Mouse (Mus musculus) spleen, adult 2 months (tissue): ENCODE measurements around the gene Trh. TPM values are rescaled to one million over a fixed set of nuclear protein-coding genes. Genes with fewer than 3 reads are reported as not detected.
A peak's percentile ranks its signal among the peaks of the same experiment; 100 is the strongest.

Experiments
- DNase-seq, 2 experiments: peaks; one replicate each; pipeline versions ENCODE4 v3.0.0 to v3.0.0-alpha.2; 2012 to 2021; ENCODE audit warnings: low spot score in 2 of 2, low read depth in 1 of 2
- H3K27ac ChIP-seq: fragments of 200-500 bp; 2 replicates; pipeline ENCODE4 v1.5.1; 2012; ENCODE audit warnings: low read length, inconsistent platforms; ENCODE audit not compliant: insufficient read depth
- H3K27me3 ChIP-seq: fragments of 200-500 bp; 2 replicates; pipeline ENCODE4 v1.6.1; 2012; ENCODE audit warnings: mild to moderate bottlenecking, moderate library complexity, low read length, inconsistent platforms; ENCODE audit not compliant: control insufficient read depth, insufficient read depth
- H3K36me3 ChIP-seq: fragments of 200-500 bp; 2 replicates; pipeline ENCODE4 v1.6.1; 2012; ENCODE audit warnings: mild to moderate bottlenecking, low read length, inconsistent platforms; ENCODE audit not compliant: control insufficient read depth, insufficient read depth
- H3K4me1 ChIP-seq: fragments of 200-500 bp; 2 replicates; pipeline ENCODE4 v1.6.1; 2011; ENCODE audit warnings: inconsistent platforms; ENCODE audit not compliant: control insufficient read depth, insufficient read depth, insufficient read length
- H3K4me3 ChIP-seq: fragments of 200-500 bp; 2 replicates; pipeline ENCODE4 v1.5.1; 2011; ENCODE audit warnings: mild to moderate bottlenecking, inconsistent platforms; ENCODE audit not compliant: insufficient read depth, insufficient read length; ENCODE audit errors: extremely low read depth
- CTCF ChIP-seq: fragments of 200-500 bp; IDR thresholded peaks from 2 replicates; pipeline ENCODE4 v1.5.1; 2011; ENCODE audit warnings: mild to moderate bottlenecking, inconsistent platforms; ENCODE audit not compliant: insufficient read depth, insufficient read length, insufficient replicate concordance; ENCODE audit errors: extremely low read depth
- POLR2A ChIP-seq: fragments of 200-500 bp; IDR thresholded peaks from 2 replicates; pipeline ENCODE4 v1.6.1; 2011; ENCODE audit warnings: low read depth, low read length, inconsistent platforms
- WGBS: fragments of 180-500 bp; shearing (Covaris S2); methylation state at CpG from one replicate; pipeline ENCODE4 v1.1.7; 2018; 5-methylcytosine and 5-hydroxymethylcytosine counted together
- polyA plus RNA-seq: library from polyadenylated mRNA; depleted of rRNA; stranded (reverse); fragments of >200 nt; gene quantifications from 2 replicates; pipeline ENCODE4 v1.2.3, GENCODE M21; 2012

Gene Trh
- polyA plus RNA-seq, 1 experiment: not detected

GRCm38 (mm10) chr6:92246335-92246734, 1.9 kb upstream of the Trh start:
- TF ChIP-seq CTCF (no peak), POLR2A (no peak)
- H3K36me3 ChIP-seq: no peaks in the 10 kb centered on the region
- DNase-seq: no peak
- H3K4me1 ChIP-seq: no peaks in the 10 kb centered on the region
- no peaks in the 10 kb centered on the region for H3K27me3 ChIP-seq
- H3K4me3 ChIP-seq: no peak overlapping the region
- H3K27ac ChIP-seq: no peak overlapping the region
- 63% methylated on average over 3 of the region's 3 CpGs for WGBS

GRCm38 (mm10) chr6:92241178-92241906, 3.1 kb downstream of the Trh start:
- no peaks in the 10 kb centered on the region for H3K4me1 ChIP-seq
- H3K36me3 ChIP-seq: no peaks in the 10 kb centered on the region
- DNase-seq: peak in 1 of 2 experiments; percentile 50
- TF ChIP-seq POLR2A: no peak
- no peak for TF ChIP-seq CTCF
- no peaks in the 10 kb centered on the region for H3K27me3 ChIP-seq
- 68% methylated on average over 3 of the region's 3 CpGs for WGBS
- H3K4me3 ChIP-seq: no peak overlapping the region
- H3K27ac ChIP-seq: no peak overlapping the region

- Histone ChIP-seq H3K4me1 (no peaks in the 10 kb centered on the region), H3K4me3 (no peak overlapping the region), H3K36me3 (no peaks in the 10 kb centered on the region), H3K27me3 (no peaks in the 10 kb centered on the region), H3K27ac (no peak overlapping the region)
- DNase-seq: no peak
- TF ChIP-seq CTCF (no peak), POLR2A (no peak)
- 83% methylated on average over 12 of the region's 12 CpGs for WGBS
Observed at GRCm38 (mm10) chr6:92235036-92235435, 9.4 kb downstream of the Trh start.

GRCm38 (mm10) chr6:92231762-92232161, 12.7 kb downstream of the Trh start:
- TF ChIP-seq POLR2A (no peak), CTCF (no peak)
- no peak overlapping the region for H3K4me3 ChIP-seq
- no peaks in the 10 kb centered on the region for H3K27me3 ChIP-seq
- no peak overlapping the region for H3K27ac ChIP-seq
- H3K4me1 ChIP-seq: no peaks in the 10 kb centered on the region
- no peak for DNase-seq
- no peaks in the 10 kb centered on the region for H3K36me3 ChIP-seq
- WGBS: 79% methylated on average over 4 of the region's 4 CpGs

GRCm38 (mm10) chr6:92231356-92231755, 13.1 kb downstream of the Trh start:
- 52% methylated on average over 1 of the region's 1 CpGs for WGBS
- Histone ChIP-seq H3K36me3 (no peaks in the 10 kb centered on the region), H3K27ac (no peak overlapping the region), H3K27me3 (no peaks in the 10 kb centered on the region), H3K4me3 (no peak overlapping the region), H3K4me1 (no peaks in the 10 kb centered on the region)
- TF ChIP-seq CTCF: no peak
- TF ChIP-seq POLR2A: no peak
- no peak for DNase-seq

GRCm38 (mm10) chr6:92229586-92229985, 14.9 kb downstream of the Trh start:
- Histone ChIP-seq H3K36me3 (no peaks in the 10 kb centered on the region), H3K4me3 (no peak overlapping the region), H3K27me3 (no peaks in the 10 kb centered on the region), H3K4me1 (no peaks in the 10 kb centered on the region), H3K27ac (no peak overlapping the region; the same call in 1 of the 2 replicates)
- no peak for DNase-seq
- WGBS: 81% methylated on average over 2 of the region's 2 CpGs
- TF ChIP-seq CTCF: no peak
- no peak for TF ChIP-seq POLR2A

- Histone ChIP-seq H3K4me3 (no peak overlapping the region), H3K36me3 (no peaks in the 10 kb centered on the region), H3K4me1 (no peaks in the 10 kb centered on the region), H3K27ac (no peak overlapping the region; the same call in 1 of the 2 replicates), H3K27me3 (no peaks in the 10 kb centered on the region)
- DNase-seq: no peak
- no peak for TF ChIP-seq CTCF
- no peak for TF ChIP-seq POLR2A
Observed at GRCm38 (mm10) chr6:92229103-92229502, 15.3 kb downstream of the Trh start.
